Mouse (Mus musculus) kidney, postnatal 36 days (tissue): Measurements from ENCODE around the gene Bora.

Experiments used
- DNase-seq, 2 experiments: peaks; one replicate each; pipeline ENCODE4 v3.0.0; 2021 to 2022; ENCODE audit warnings: mixed read lengths in 2 of 2

Gene Bora

DNA sequence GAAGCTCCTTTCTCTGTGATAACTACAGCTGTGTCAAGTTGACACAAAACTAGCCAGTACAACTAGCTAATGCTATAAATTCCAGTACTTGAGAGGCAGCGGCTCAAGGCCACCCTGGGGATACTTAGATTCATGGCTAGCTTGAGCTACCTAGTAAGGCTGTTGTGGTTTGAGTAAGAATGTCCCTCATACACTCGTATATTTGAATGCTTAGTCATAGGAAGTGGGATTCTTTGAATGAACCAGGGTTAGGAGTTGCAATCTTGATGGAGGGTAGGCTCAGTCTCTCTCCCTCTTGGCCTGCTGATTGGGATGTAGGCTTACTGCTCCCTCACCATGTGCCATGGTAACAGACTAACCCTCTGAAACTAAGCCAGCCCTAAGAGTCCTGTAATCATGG, 17.1 kb downstream of the Bora start:
- DNase-seq: no peak

- no peak for DNase-seq
Measured at GRCm38 (mm10) chr14:99071146-99071545, 25.1 kb downstream of the Bora start.

- no peak for DNase-seq
Measured at GRCm38 (mm10) chr14:99088947-99089346, 42.9 kb downstream of the Bora start.

GRCm38 (mm10) chr14:99099267-99099966, 53.4 kb downstream of the Bora start, which contains the start of the genes Pibf1 and Dis3:
TSS of gene Pibf1 (plus strand) at chr14:99099424.
TSS of gene Dis3 (minus strand) at chr14:99099770.
- peak; percentile 99 to 100 for DNase-seq

- peak; percentile 18 to 34 for DNase-seq
Measured at GRCm38 (mm10) chr14:99099967-99100587, 54.1 kb downstream of the Bora start.

- no peak for DNase-seq
Measured at GRCm38 (mm10) chr14:99103050-99103449, 57.0 kb downstream of the Bora start.

DNA sequence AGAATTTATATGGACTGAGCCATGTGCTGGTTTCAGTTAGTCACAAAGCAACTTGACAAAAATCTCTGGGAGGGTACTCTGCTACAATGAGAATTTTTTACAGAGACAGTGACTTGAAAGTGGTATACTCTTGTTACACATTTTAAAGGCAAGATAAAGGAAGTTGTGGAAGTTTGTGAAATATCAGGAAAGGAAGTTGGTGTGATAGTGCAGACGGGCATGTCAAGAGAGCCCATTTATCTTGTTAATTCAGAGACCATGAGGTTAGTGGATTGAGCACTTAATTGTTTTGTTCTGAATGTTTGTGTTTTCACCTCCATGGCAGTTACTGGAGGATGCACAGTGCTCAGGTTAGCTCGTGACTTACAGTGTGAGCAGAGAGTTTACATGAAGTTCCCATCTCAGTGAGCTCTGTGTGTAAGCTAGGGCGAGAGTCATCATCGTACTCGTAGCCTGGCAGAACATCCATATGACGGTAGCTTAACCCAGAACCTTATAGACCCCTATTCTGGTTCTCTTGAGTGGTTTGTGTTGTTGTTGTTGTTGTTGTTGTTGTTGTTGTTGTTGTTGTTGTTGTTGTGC, 58.6 kb downstream of the Bora start:
- DNase-seq: no peak

DNA sequence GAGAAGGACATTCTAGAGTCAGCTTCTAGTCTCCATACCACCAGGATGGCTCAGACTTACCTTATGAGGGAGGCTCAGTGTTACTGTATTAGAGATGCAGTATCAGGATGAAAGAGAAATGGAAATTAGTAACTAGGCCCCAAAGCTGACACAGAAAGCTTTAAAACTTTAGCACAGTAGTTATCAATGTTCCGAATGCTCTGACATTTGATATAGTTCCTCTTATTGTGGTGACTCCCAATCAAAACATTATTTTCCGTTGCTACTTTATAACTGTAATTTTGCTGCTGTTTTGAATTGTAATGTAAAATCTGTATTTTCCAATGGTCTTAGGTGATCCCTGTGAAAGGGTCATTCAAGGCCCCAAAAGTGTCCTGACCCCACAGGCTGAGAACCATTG, 60.6 kb downstream of the Bora start:
- no peak for DNase-seq

DNA sequence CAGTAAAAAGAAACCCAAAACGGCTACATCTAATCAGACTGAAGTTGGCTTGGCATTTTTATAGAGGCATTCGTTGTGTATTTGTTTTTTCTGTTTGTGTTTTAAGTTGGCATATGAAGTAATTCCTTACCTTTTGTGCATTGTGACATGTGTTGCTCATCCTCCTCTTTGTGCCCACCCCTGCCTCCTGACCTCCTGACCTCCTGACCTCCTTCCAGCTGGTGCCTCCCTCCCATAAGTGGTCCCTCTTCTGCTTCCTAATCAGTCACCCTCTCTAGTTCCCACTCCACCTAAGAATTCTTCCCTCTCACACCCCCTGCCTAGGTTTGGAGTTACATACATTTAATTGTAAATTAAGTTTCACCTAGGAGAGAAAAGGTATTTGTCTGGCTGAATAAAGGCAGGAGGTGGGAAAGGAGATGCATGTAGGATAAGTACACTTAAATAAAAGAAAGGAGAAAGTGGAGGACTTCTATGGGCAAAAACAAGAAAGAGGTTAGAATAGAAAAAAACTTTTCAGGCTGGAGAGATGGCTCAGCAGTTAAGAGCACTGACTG, 61.7 kb downstream of the Bora start:
- no peak for DNase-seq

GRCm38 (mm10) chr14:99108762-99109161, 62.7 kb downstream of the Bora start:
- DNase-seq: no peak

DNA sequence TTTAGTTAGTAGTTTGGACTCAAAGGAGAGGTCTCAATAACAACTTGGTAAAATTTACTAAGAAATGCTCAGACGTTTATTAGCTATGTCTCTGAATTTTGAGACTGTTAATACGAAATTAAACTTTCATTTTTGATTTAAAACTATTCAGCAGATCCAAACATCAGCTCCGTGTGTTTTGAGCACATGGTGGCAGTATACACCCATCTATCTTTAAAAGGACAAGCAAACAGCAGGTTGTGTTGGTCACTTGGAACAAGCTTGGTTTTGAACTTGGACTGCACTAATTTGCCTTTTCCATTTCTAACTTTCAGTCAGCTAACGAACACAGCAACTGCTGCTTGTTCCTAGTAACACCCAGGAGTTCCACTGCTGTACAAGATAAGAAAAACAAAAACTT, 71.6 kb downstream of the Bora start:
- no peak for DNase-seq

DNA sequence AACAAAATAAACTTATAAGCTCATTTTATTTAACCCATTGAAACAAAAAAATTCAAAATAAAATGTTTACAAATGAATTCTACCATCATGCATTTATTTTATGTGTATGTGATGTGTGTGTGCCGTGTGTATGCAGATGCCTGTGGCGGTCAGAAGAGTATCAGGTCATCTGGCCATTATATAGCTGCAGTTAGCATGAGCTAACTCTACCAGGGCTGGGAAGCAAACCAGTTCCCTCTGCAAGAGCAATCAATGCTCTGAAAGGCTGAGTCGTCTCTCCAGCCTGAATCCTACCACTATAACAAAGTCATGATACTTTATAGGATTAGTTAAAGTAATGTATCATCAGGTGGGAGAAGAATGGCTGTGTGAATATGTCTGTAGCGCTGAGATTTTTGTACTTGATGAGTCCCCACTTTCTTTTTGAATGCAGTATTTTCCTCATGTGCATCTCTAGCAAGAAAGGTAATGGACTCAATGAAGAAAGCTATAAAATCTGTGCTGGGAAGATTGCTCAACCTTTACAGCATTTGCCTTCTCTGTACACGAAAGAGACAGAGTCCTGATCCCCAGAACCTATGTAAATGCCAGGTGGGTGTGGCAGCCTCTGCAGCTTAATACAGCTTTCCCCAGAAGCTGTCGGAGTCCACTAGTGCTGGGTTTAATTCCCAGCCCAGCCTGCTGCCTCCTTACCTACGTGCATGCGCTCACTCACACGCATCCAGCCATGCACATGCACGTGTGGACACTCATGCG, 75.7 kb downstream of the Bora start:
- DNase-seq: no peak

DNA sequence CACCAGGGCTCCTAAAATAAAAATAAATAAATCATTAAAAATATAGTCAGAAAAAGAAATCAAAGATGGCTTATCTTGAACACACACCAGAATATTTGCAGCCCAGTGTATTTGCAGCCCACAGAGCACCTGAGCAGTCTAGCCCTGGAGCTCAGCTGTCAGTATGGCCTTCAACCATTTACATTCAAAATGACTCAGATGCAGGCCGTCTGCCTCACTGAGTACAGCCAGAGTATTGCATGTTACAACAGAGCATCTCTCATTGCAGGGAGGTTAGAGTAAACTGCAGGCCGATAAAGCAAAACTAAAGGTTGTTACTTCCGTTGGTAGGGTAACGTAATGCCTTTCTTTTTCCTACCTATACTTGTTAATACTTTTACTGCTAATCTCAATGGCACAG, 78.1 kb downstream of the Bora start:
- no peak for DNase-seq
